Mouse (Mus musculus): ENCODE measurements around the gene Itprip. TPM values are rescaled to one million over a fixed set of nuclear protein-coding genes. Genes with fewer than 3 reads are reported as not detected.
A peak's percentile ranks its signal among the peaks of the same experiment; 100 is the strongest.

Gene Itprip
- polyA plus RNA-seq, 2 experiments, result 14.4 to 17.1 TPM

DNA sequence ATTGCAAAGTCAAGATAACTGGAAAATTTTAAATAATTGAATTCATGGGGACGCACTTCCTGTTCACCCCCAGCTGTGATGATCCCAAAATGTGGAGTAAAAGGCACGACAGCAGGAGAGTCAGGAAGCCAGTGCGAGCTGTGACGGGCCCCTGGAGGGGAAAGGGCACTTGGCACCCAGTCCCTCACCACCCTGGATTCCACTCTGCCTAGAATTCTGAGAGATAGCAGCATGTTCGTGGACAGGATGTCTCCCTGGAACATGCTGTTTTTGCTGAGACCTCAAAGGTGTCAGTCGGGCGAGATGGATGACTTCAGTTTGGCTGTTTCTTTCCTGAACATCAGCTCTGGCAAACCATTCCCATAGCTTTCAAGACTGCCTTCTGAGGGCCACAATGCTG lies 6.7 kb upstream of the Itprip start:
- Histone ChIP-seq H3K9me3 (ENCODE audit: control insufficient read depth, low read length) (no peaks in the 10 kb centered on the region), H3K27me3 (ENCODE audit: control insufficient read depth, insufficient read depth, low read length) (no peaks in the 10 kb centered on the region), H3K9ac (ENCODE audit: low read depth, low read length, severe bottlenecking) (no peak overlapping the region), H3K27ac (replicated peaks; ENCODE audit: low read depth, low read length) (no peak overlapping the region), H3K4me3 (replicated peaks; ENCODE audit: low read length) (no peak overlapping the region), H3K4me1 (ENCODE audit: control insufficient read depth, insufficient read depth, low read length) (peaks cover 12% of the 10 kb centered on the region), H3K4me2 (replicated peaks; ENCODE audit: low read depth, low read length, severe bottlenecking) (no peak overlapping the region), H3K36me3 (ENCODE audit: control insufficient read depth, insufficient read depth, low read length) (no peaks in the 10 kb centered on the region)
- DNase-seq (ENCODE audit: low spot score) (no peak), ATAC-seq (ENCODE audit: low FRiP score, low read depth) (no peak)
- no peak for TF ChIP-seq POLR2A (IDR thresholded peaks at IDR 0.05; ENCODE audit: borderline replicate concordance, extremely low read depth, insufficient read depth, insufficient read length)
- 80% methylated on average over 7 of the region's 7 CpGs for WGBS

DNA sequence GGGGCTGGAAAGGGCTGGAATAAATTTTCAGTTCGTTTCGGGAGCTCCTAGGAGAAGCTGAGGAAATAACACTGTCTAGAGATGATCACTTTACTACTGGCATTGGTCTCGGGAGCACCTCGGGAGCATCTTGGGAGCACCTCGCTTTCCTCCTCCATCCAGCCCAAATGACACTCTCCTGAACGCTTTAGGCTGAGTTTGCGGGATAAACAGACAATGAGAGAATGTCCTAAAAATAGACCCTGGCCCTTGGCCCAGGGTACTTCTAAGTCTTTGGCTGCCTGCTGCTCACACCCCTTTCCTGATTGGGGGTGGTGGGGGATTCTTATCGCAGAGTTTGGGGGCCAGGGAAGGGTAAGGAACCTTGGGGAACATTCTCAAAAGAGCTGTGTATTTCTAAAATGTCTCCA lies 872 bp upstream of the Itprip start:
- Histone ChIP-seq H3K4me1 (ENCODE audit: control insufficient read depth, insufficient read depth, low read length) (peaks cover 29% of the 10 kb centered on the region), H3K9me3 (ENCODE audit: control insufficient read depth, low read length) (no peaks in the 10 kb centered on the region), H3K9ac (ENCODE audit: low read depth, low read length, severe bottlenecking) (peak overlapping the region; percentile 89), H3K36me3 (ENCODE audit: control insufficient read depth, insufficient read depth, low read length) (no peaks in the 10 kb centered on the region), H3K27me3 (ENCODE audit: control insufficient read depth, insufficient read depth, low read length) (no peaks in the 10 kb centered on the region), H3K27ac (replicated peaks; ENCODE audit: low read depth, low read length) (peak overlapping the region; percentile 96), H3K4me2 (replicated peaks; ENCODE audit: low read depth, low read length, severe bottlenecking) (peak overlapping the region; percentile 64), H3K4me3 (replicated peaks; ENCODE audit: low read length) (peak overlapping the region; percentile 87)
- ATAC-seq (ENCODE audit: low FRiP score, low read depth) (peak; percentile 23), DNase-seq (ENCODE audit: low spot score) (peak; percentile 84)
- WGBS, result 2% methylated on average over 8 of the region's 8 CpGs
- no peak for TF ChIP-seq POLR2A (IDR thresholded peaks at IDR 0.05; ENCODE audit: borderline replicate concordance, extremely low read depth, insufficient read depth, insufficient read length)

DNA sequence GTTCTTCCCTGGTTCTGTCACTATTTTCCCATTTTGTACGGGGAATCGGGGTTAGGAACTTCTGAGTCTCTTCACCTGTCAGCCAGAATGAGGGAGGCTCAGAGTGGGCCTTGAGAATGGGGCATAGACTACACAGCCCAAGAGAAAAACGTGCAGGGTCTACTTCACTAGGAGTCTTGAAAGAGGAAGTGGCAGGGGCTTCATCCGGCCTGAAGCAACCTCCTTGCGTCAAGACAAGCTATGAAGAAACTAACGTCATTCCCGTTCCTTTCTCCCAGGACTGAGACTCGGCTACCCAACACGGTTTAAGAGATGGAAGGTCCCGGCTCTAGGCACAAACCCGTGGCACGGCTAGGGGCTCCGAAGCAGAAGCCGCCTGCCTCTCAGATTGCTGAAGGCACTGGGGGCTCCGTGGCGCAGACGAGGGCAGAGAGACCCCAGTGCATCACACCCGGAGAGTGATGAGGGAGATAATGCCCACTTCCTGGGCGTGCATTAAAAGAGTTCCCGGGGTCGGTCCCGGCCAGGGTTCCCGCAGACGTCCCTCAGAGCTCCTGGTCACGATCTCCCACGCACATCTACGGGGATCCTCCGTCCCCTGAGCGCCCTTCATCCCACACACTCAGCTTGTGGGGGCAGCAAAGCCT lies 521 bp downstream of the Itprip start:
- H3K27me3 ChIP-seq (ENCODE audit: control insufficient read depth, insufficient read depth, low read length), result no peaks in the 10 kb centered on the region
- H3K9me3 ChIP-seq (ENCODE audit: control insufficient read depth, low read length), result no peaks in the 10 kb centered on the region
- peaks cover 29% of the 10 kb centered on the region for H3K4me1 ChIP-seq (ENCODE audit: control insufficient read depth, insufficient read depth, low read length)
- H3K9ac ChIP-seq (ENCODE audit: low read depth, low read length, severe bottlenecking), result peak overlapping the region; percentile 89
- DNase-seq (ENCODE audit: low spot score), result no peak
- peak; percentile 23 for ATAC-seq (ENCODE audit: low FRiP score, low read depth)
- H3K36me3 ChIP-seq (ENCODE audit: control insufficient read depth, insufficient read depth, low read length), result no peaks in the 10 kb centered on the region
- TF ChIP-seq POLR2A (IDR thresholded peaks at IDR 0.05; ENCODE audit: borderline replicate concordance, extremely low read depth, insufficient read depth, insufficient read length), result no peak
- WGBS, result under 1% methylated on average over 29 of the region's 29 CpGs
- H3K27ac ChIP-seq (replicated peaks; ENCODE audit: low read depth, low read length), result peak overlapping the region; percentile 96
- peak overlapping the region; percentile 87 for H3K4me3 ChIP-seq (replicated peaks; ENCODE audit: low read length)
- H3K4me2 ChIP-seq (replicated peaks; ENCODE audit: low read depth, low read length, severe bottlenecking), result peak overlapping the region; percentile 64

DNA sequence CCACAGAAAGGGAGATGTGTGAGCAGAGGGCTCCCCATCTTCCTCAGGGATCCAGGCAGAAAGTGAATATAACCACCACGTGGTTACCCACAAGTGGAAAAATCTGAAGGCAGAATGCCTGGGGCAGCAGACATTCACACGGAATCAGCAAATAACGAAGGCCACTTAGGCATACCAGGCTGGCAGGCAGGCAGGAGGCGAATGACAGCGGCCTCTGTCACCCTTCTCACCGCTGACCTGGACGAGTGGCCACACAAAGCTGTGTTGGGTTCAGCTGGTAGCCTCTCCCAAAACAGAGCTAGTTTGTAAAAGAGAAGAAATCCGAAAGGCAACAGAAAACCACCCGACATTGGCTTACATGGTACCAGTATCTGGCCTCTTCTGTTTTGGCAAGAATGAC lies 1.1 kb downstream of the Itprip start:
- no peak for TF ChIP-seq POLR2A (IDR thresholded peaks at IDR 0.05; ENCODE audit: borderline replicate concordance, extremely low read depth, insufficient read depth, insufficient read length)
- Histone ChIP-seq H3K36me3 (ENCODE audit: control insufficient read depth, insufficient read depth, low read length) (no peaks in the 10 kb centered on the region), H3K9me3 (ENCODE audit: control insufficient read depth, low read length) (no peaks in the 10 kb centered on the region), H3K4me3 (replicated peaks; ENCODE audit: low read length) (peak overlapping the region; percentile 87), H3K27me3 (ENCODE audit: control insufficient read depth, insufficient read depth, low read length) (no peaks in the 10 kb centered on the region), H3K9ac (ENCODE audit: low read depth, low read length, severe bottlenecking) (peak overlapping the region; percentile 89), H3K4me2 (replicated peaks; ENCODE audit: low read depth, low read length, severe bottlenecking) (peak overlapping the region; percentile 64), H3K27ac (replicated peaks; ENCODE audit: low read depth, low read length) (no peak overlapping the region), H3K4me1 (ENCODE audit: control insufficient read depth, insufficient read depth, low read length) (peaks cover 29% of the 10 kb centered on the region)
- WGBS, result 12% methylated on average over 9 of the region's 9 CpGs
- no peak for DNase-seq (ENCODE audit: low spot score)
- no peak for ATAC-seq (ENCODE audit: low FRiP score, low read depth)

DNA sequence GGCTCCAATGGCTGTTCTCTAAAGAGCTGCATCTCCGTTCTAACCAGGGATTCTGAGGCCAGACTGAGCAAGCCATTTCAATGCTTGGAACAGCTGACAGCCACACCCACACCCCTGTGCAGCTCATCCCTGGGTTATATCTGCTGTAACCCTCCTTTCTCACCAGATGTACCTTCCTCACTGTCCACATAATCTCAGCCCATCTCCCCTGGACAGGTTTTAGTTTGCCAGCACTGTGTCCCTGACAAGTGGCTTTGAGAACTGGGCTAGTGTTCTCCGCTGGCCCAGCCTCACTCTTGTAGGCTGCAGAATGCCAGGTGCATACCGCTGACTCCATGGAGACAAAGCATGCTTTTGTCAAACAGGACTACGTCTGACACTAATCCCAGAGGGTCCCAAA lies 1.7 kb downstream of the Itprip start:
- Histone ChIP-seq H3K9me3 (ENCODE audit: control insufficient read depth, low read length) (no peaks in the 10 kb centered on the region), H3K36me3 (ENCODE audit: control insufficient read depth, insufficient read depth, low read length) (no peaks in the 10 kb centered on the region), H3K9ac (ENCODE audit: low read depth, low read length, severe bottlenecking) (0 out of 2 replicates have a peak overlapping the region, but pooled peaks have one; percentile 89), H3K27ac (replicated peaks; ENCODE audit: low read depth, low read length) (no peak overlapping the region), H3K4me2 (replicated peaks; ENCODE audit: low read depth, low read length, severe bottlenecking) (peak overlapping the region; percentile 64), H3K4me3 (replicated peaks; ENCODE audit: low read length) (peak overlapping the region; percentile 87), H3K27me3 (ENCODE audit: control insufficient read depth, insufficient read depth, low read length) (no peaks in the 10 kb centered on the region), H3K4me1 (ENCODE audit: control insufficient read depth, insufficient read depth, low read length) (peaks cover 29% of the 10 kb centered on the region)
- DNase-seq (ENCODE audit: low spot score), result no peak
- no peak for TF ChIP-seq POLR2A (IDR thresholded peaks at IDR 0.05; ENCODE audit: borderline replicate concordance, extremely low read depth, insufficient read depth, insufficient read length)
- WGBS, result 12% methylated on average over 4 of the region's 4 CpGs
- ATAC-seq (ENCODE audit: low FRiP score, low read depth), result no peak

Data from limb, embryonic 14.5 days (tissue).